Mouse (Mus musculus) cerebellum, postnatal 25 days (tissue): ENCODE results near the gene Cacna1d.

Experiments
- DNase-seq, 2 experiments: peaks; one replicate each; pipeline ENCODE4 v3.0.0; 2021; ENCODE audit warnings: mixed read lengths in 2 of 2

Cacna1d gene

DNA sequence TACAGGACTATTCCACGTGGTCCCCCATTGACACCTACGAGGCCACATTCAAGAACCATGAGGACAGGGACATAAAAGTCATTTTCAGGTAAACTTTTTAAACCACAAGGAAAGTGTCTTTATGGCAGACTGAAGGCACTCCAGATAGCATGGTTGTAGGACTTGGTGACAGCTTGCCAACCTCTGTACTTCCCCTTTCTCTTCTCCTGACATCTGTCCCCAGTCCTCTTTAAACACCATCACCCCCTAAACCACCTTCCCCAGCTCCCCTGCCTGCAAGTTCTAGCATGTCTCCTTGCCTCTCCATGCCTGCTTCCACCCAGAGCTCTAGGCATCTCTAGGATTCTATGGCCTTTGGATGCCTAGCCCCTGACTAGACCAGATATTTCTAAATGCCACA is 426.4 kb downstream of the Cacna1d start:
- no peak for DNase-seq

- DNase-seq, result peak; percentile 52 to 53
Observed at GRCm38 (mm10) chr14:30056031-30056766, 435.1 kb downstream of the Cacna1d start.

- no peak for DNase-seq
Observed at GRCm38 (mm10) chr14:30054922-30055321, 436.3 kb downstream of the Cacna1d start.

DNA sequence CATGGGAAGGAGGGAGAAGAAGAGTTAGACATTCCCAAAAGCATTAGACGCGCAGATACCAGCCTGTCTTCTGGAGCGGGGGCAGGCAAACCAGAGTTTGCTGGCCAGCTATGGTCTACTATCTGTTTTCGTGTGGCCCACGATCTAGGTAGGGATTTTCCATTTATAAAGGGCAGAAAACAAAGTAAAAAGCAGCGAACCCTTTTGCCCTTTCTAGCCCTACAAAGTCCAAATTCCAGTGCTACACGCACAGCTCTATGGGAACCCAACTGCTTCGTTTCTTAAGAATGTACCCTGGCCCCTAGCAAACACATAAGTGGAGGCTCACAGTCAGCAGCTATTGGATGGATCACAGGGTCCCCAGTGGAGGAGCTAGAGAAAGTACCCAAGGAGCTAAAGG is 441.0 kb downstream of the Cacna1d start:
- no peak for DNase-seq

GRCm38 (mm10) chr14:30048049-30048448 is 443.2 kb downstream of the Cacna1d start:
- peak in 1 of 2 experiments; percentile 36 for DNase-seq

- no peak for DNase-seq
Observed at GRCm38 (mm10) chr14:30046976-30047375, 444.3 kb downstream of the Cacna1d start.

DNA sequence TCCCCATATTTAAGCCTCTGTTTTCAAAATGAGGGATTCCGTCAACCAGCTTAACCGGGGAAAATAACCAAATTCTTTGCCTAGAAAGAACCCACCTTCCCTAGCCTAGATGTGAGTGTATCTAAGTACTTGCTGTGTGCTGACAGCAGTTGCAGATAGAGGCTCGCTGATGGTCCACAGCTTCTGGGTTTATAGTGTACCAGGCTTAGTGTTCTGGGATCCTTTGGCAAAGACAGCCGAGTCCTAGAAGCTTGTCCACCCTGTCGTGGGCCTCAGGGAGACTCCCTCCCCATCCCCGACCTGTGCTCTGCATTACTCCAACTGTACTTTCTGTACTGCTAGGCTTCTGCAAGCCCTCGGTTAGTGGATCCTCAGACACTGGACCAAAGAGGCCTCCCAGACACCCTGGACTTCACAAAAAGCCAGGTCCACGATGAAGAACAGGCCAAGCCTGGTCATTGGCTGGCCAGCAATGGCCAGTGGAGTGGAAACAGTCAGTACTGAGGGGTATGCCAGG is 445.5 kb downstream of the Cacna1d start:
- DNase-seq, result no peak

GRCm38 (mm10) chr14:30045239-30045638 is 446.0 kb downstream of the Cacna1d start:
- DNase-seq, result no peak

DNA sequence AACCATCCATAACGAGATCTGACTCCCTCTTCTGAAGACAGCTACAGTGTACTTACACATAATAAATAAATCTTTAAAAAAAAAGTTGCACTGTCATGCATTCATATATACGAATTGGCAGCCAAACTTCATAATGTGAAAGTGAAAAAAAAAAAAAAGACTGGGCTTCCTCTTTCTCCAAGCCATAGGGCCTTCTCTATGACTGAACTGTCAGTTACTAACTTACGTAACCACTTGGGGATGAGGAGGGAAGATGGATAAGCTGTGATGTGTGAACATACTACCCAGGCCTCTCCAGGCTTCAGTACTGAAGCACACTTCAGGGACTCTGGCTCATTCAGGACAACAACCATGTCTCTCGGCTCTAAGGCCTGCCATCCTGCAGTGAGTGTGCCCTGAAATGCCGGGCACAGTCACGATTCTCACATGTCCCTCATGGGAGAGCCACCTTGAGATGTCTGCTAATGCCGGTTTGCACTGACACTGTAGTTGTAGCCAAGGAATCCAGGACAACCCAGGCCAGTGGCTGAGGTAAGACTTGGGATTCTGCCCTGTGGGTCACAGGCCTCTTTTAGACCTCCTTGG is 447.8 kb downstream of the Cacna1d start:
- DNase-seq, result no peak

- no peak for DNase-seq
Observed at GRCm38 (mm10) chr14:30041836-30042235, 449.4 kb downstream of the Cacna1d start.

DNA sequence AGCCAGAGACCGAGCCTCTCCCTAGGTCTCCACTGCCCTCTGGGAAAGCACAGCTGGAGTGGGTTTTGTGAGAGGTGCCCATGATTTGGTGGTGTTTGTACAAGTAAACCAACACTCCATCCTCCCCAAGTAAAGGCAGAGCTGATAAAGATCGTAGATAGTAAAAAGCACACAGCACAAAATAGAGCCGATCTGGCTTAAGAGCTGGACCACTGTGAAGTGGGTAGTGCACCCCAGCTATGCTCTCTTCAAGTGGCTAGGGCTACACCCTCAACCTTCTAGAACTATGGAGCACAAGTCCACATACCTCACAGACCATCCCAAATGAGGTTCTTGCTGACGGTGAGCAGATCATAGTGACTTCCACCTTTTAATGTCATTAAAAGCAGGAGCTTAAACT is 451.8 kb downstream of the Cacna1d start:
- DNase-seq, result no peak

- peak in 1 of 2 experiments; percentile 25 for DNase-seq
Observed at GRCm38 (mm10) chr14:30038431-30038830, 452.8 kb downstream of the Cacna1d start.

DNA sequence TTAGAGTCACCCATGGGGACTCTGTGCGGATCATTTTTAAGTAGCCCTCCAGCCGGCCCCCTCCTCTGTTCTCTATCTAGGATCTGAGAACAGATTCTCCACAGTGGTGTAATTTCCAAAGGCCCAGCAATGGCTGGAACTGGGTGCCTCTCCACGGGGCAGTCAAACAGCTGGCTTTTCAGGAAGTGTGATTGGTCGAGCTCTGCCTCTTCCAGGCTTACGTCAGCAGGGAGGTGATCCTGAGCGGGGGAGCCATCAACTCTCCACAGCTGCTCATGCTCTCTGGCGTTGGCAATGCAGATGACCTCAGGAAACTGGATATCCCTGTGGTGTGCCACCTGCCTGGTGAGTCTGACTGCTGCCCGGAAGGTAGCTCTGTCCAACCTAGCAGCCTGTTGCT is 457.9 kb downstream of the Cacna1d start:
- DNase-seq, result no peak

DNA sequence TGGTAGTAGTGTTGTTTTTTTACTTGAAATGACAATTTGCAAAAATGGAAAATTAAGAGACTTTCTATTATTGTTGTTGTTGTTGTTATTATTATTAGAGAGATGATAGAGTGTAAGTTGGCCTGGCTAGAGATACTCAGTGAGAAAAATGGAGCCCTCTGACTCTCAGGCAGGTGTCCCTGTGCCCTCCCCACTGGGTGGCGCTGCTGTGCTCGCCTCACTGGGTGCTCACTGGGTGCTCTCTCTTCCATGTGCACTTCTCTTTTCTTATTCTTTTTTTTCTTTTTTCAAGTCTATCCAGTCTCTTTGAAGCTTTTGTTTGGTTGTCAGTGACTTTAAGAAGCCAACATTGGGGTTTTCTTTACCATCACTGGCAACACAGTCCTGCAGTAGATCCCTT is 463.9 kb downstream of the Cacna1d start:
- DNase-seq, result peak in 1 of 2 experiments; percentile 48

DNA sequence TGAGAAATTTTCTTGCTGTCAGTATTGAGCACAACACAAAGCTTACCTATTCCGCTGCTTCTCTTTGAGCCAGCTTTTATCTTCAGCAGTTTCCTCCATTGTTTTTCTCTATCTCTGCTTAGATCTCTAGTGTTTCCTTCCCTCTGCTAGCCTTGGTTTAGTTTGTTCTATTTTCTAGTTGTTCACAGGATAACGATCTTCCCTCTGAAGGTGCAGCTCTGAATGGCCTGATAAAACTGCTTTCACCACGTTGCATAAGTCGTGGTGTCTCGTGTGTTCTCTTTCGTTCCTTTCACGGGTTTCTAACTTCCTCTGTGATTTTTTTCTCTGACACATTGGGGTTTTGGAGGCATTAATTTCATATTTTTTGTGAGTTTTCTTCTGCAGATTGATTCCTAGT is 466.9 kb downstream of the Cacna1d start:
- no peak for DNase-seq

DNA sequence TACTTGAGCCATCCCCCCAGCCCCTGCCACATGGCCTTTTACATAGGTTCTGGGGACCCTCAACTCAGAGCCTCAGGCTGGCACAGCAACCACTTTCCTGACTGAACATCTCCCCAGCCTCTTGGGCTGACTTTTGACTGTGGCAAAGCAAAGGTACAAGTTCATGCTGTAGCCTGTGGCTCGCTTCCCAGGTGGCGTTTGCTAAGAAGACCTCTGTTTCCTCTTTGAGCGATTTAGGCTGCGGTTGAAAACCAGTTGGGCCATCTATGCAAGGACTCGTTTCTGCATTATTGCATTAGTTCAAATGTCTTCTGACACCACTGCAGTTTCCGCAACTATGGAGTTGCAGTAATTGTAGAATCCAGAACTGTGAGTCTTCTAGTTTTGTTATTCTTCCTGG is 468.8 kb downstream of the Cacna1d start:
- no peak for DNase-seq

DNA sequence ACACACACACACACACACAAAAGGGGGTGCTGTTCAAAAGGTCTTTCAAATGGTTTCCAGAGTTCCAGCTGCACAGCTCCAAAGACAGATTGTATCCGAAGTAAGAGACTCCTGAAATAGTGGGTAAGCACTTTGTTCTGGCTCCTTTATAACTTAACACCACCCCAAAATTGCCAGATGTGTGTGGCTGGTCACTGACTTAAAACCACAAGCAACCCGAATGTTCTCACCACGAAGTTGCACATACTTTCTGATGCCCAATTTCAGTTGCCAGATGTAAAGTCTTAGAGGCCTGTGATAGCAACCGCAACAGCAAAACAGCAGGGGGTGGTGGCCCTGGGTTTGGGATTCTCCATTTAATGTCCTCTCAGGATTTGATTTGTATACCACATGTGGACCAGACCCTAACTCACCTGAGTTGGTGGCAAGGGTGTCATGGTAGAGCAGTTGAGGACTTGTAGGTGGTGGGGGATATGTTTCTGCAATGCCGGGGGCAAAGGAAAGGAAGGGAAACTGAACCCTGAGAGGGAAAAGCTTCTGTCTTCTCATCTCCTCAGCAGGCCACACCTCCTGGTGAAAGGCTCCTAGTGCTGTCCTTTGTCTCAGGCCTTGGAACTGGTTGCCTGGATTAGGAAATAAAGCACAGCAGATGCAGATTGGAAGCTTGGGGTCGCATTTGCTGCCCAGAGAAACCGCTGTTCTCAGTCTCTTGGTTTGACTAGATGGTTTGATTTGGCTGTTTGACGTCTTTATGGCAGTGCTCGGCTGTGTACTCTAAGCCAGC is 471.3 kb downstream of the Cacna1d start:
- no peak for DNase-seq

DNA sequence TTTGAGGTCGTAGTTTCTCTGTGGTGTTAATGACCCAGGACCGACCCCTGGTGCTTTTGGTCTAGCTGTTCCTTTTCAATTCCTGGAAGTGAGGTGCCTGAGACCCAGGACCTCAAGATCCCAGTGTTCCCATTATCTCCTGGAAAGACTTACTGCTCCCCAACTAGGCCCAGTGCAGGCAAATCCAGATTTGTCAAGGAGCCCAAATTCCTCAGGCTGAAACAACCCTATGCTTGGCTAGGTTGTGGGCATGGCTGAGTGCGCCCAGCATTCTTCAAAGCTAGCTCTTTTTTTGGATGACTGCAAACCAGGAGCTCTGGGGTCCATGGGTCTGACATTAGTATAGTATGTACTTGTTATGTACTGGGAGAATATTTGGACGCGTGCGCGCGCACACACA is 471.9 kb downstream of the Cacna1d start:
- no peak for DNase-seq

DNA sequence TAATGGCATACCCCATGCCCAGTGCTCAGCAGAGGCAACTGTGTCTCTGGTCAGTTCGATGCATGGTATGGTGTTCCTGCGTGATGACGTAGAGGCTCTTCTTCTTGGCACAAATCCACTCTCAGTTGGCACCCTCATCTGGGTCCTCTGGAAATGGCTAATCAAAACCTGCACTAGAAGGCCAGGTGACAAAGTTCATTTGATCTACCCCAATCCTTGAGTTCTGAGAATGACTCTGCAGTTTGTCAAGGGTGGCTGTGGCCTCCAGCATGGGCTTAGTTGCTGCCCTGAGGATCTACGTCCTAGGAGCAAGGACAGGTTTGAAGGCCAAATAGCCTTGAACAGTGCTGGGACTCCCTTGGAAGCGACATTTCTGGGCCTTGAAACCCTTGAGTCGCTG is 472.4 kb downstream of the Cacna1d start:
- DNase-seq, result no peak

DNA sequence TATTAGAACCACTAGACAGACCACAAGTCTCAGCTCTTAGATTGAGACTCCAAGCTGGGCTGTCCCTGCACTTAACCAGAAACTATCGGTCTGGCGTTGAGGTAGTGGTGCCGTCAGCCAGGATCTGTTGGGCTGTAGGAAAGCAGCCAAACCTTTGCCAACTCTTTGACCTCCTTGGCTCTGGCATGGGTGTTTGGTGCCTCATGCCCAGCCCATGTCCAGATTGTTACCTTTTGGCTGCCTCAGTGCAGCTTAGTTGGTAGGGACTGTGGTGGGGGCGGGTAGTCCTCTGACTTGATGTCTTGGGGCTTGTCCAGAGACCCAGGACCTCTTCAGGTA is 472.8 kb downstream of the Cacna1d start:
- DNase-seq, result no peak

GRCm38 (mm10) chr14:30017794-30018462 is 473.3 kb downstream of the Cacna1d start:
- DNase-seq, result no peak

GRCm38 (mm10) chr14:30016666-30017065 is 474.6 kb downstream of the Cacna1d start:
- DNase-seq, result no peak

GRCm38 (mm10) chr14:30015008-30015407 is 476.2 kb downstream of the Cacna1d start:
- DNase-seq, result no peak
